Mouse (Mus musculus): ENCODE data around the gene Hsfy2.

Gene Hsfy2

DNA sequence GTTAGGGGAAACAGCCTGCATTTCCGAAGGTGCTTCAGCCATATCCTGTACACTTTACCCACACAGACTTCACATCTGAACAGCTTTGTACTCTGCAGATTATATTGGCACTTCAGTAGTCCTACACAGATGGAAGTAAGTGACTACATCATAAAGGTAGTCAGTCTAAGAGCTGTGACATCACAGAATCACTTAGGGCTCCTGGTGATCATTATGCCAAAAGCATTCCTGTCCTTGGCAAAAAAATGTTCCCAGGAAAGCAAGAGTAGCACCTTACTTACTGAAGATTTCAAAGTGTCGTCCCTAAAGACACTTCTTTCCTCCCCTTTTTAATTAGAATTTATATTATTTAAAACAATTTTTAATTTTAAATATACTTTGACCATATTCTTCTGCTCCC lies at the start of gene Hsfy2:
Gene Hsfy2, minus strand, starts transcription at position 101 of the 400 bp plus-strand sequence.
- DNase-seq: no peak

DNA sequence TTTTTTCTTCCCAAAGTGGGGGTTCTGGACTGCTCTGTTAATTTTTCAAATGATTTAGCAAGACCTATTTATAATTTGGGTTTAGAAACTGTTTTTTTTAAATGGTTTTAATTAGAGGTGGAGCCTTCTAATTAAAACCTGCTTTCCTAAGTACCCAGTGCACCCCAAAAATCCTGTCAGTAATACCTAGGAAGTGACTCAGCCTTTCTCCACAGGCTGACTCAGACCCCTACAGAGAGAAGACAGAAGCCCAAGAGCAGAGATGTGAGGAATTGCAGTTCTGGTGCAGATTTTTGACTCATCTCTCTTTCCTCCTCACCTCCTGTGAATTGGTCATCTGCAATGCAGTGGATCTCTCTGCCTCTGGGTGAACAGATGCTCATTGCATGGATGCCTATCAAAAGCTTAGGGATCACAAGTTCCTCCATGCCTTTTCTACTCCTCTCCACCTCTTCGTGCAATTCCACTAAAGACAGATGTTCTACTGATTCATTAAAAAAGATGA lies 47.9 kb upstream of the Hsfy2 start:
- no peak for DNase-seq

DNA sequence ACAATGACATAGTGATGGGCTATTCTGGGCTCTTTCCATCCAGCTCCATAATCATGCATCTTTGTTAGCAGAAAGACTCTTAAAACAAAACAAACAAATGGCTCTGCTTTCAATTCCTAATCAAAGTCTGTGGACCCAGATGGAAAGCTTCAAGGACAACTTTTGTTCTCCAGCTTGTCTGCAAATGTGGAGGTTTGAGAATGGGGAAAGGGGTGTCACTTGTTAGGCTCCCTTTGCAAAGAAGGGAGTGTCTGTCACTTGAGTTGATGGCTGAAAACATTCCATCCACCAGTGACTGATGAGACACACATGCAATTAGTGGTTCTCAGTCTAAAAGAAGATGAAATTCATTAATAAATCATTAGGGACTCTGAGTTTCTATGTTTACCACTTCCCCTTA lies 47.3 kb upstream of the Hsfy2 start:
- no peak for DNase-seq

GRCm38 (mm10) chr1:56681258-56681657 lies 44.0 kb upstream of the Hsfy2 start:
- DNase-seq: no peak

GRCm38 (mm10) chr1:56675253-56675652 lies 38.0 kb upstream of the Hsfy2 start:
- DNase-seq: no peak

GRCm38 (mm10) chr1:56674601-56675000 lies 37.4 kb upstream of the Hsfy2 start:
- DNase-seq: no peak

DNA sequence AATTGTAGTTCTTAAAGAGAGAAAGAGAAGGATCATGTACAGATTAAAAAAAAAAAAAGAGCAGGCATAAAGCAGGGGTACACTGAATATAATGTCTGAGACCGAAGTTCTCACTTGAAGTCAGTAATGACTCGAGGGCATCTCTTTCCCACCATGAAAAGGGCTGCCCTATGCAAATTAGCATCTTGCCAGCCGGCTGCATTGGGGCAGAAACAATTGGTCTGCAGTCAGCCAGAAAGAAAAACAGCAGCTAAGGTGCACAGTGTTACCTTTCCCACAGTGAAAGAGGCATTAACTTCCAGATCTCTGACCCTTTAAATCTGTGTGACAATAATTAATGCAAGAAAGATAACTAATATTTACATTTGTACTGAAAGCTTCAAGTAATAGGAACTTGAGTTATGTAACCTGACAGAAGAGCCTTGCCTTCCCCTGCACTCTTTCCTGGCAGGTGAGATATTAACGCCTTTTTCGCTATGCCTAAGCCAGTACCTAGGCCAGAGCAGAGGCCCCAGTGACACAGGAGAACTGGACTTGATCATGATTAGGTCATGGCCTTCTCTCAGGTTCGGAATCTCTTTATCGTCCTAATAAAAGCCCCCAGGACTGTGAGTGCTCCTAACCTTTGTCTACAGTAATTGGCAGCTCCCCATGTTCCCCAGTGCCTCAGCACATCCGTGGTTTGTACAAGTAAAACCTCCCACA lies 34.2 kb upstream of the Hsfy2 start:
- no peak for DNase-seq

DNA sequence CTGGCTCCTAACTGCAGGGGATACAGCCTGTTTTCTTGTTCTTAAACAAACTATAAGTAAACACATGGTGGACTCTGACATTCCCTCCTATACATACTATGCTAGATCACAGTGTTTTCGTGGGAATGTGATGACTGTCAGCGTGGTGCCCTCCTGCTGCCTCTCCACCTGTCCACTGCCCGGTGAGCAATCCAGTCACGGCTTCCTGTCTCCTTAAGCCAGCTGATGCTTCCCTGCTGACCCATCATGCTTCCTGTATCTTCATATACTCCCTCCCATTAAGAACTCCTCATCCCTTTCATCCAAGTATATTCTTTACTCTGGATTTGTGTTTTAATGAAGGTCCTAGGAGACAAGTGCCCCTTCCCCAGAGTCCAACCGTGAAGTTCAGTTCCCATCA lies 33.3 kb upstream of the Hsfy2 start:
- no peak for DNase-seq

DNA sequence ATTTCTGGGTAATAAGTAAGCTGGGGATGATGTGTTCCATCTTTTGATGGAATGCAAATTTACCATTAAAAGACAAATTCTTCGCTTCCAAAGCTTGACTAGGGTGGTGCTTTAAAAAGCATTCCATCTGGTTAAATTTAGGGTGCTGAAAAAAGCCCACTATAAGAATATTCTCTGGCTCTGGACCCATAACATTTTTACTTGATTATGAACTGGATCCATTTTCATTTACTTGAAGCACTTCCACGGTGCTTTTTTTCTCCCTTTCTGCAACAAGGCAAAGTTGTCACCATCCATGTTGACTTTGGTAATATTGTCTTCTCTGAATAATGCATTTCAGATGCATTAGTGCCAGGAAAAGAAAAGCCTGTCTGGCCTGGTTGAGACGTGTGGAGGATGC lies 27.4 kb upstream of the Hsfy2 start:
- DNase-seq: no peak

- no peak for DNase-seq
These were observed 10.4 kb downstream of the Hsfy2 start for GRCm38 (mm10) chr1:56626824-56627223.

- DNase-seq: no peak
These were observed 12.9 kb downstream of the Hsfy2 start for GRCm38 (mm10) chr1:56624304-56624703.

- no peak for DNase-seq
These were observed 24.9 kb downstream of the Hsfy2 start for GRCm38 (mm10) chr1:56612384-56612783.

Data from thymus, postnatal 36 days (tissue).